Mouse (Mus musculus): Measurements from ENCODE around the gene Tnk1. TPM values are rescaled to one million over a fixed set of nuclear protein-coding genes. Genes with fewer than 3 reads are reported as not detected.

Tnk1 gene
- polyA plus RNA-seq (2015; fragmentation: Nextera tagmentation; extraction: Ambion mirVana): 0.10 and 0.12 TPM in 2 replicates

GRCm38 (mm10) chr11:69858113-69858998 lies at the start of gene Tnk1:
TSS of gene Tnk1 (minus strand) at chr11:69858730.
- no peak within 1 kb of the TSS for H3K27ac ChIP-seq (replicated peaks)
- whole genome bisulfite sequencing: 23% methylated on average over 30 of the region's 30 CpGs
- no peaks in the 10 kb centered on the region for H3K36me3 ChIP-seq
- H3K27me3 ChIP-seq: peaks cover 22% of the 10 kb centered on the region
- H3K9me3 ChIP-seq: no peaks in the 10 kb centered on the region
- H3K4me3 ChIP-seq: no peak within 1 kb of the TSS
- H3K4me2 ChIP-seq: no peak within 1 kb of the TSS
- peaks cover 4% of the 10 kb centered on the region; the same call in 1 of the 2 replicates for H3K4me1 ChIP-seq (replicated peaks)
- no peak for ATAC-seq (ENCODE audit: low FRiP score, low read depth)
- H3K9ac ChIP-seq: no peak within 1 kb of the TSS

- ATAC-seq (ENCODE audit: low FRiP score, low read depth): no peak
- Histone ChIP-seq H3K9me3 (no peaks in the 10 kb centered on the region), H3K27ac (replicated peaks) (no peak overlapping the region), H3K36me3 (peaks cover 58% of the 10 kb centered on the region), H3K4me1 (replicated peaks) (peaks cover 24% of the 10 kb centered on the region), H3K4me2 (no peak overlapping the region), H3K9ac (no peak overlapping the region), H3K4me3 (no peak overlapping the region), H3K27me3 (no peaks in the 10 kb centered on the region)
- 94% methylated on average over 9 of the region's 9 CpGs for WGBS
Measured at GRCm38 (mm10) chr11:69904311-69904710, 45.8 kb upstream of the Tnk1 start.

GRCm38 (mm10) chr11:69902972-69903371 lies 44.4 kb upstream of the Tnk1 start:
- H3K27me3 ChIP-seq: no peaks in the 10 kb centered on the region
- H3K9ac ChIP-seq: peak overlapping the region; percentile 94; the same call in 1 of the 2 replicates
- peaks cover 34% of the 10 kb centered on the region for H3K4me1 ChIP-seq (replicated peaks)
- 89% methylated on average over 13 of the region's 13 CpGs for WGBS
- H3K4me2 ChIP-seq: peak overlapping the region; percentile 88
- H3K36me3 ChIP-seq: peaks cover 45% of the 10 kb centered on the region
- no peak for ATAC-seq (ENCODE audit: low FRiP score, low read depth)
- H3K27ac ChIP-seq (replicated peaks): no peak overlapping the region
- no peaks in the 10 kb centered on the region for H3K9me3 ChIP-seq
- peak overlapping the region; percentile 91 for H3K4me3 ChIP-seq

GRCm38 (mm10) chr11:69901993-69902392 lies 43.5 kb upstream of the Tnk1 start:
- H3K4me3 ChIP-seq: peak overlapping the region; percentile 91
- H3K9ac ChIP-seq: peak overlapping the region; percentile 94
- no peaks in the 10 kb centered on the region for H3K27me3 ChIP-seq
- peaks cover 35% of the 10 kb centered on the region for H3K36me3 ChIP-seq
- peak overlapping the region; percentile 88 for H3K4me2 ChIP-seq
- H3K9me3 ChIP-seq: no peaks in the 10 kb centered on the region
- peak overlapping the region; percentile 97 for H3K27ac ChIP-seq (replicated peaks)
- under 1% methylated on average over 39 of the region's 39 CpGs for WGBS
- peaks cover 34% of the 10 kb centered on the region for H3K4me1 ChIP-seq (replicated peaks)
- ATAC-seq (ENCODE audit: low FRiP score, low read depth): peak; percentile 1; the same call in 1 of the 2 replicates

- H3K4me1 ChIP-seq (replicated peaks): peaks cover 34% of the 10 kb centered on the region
- peak overlapping the region; percentile 88 for H3K4me2 ChIP-seq
- H3K9ac ChIP-seq: peak overlapping the region; percentile 94
- 0% methylated on average over 38 of the region's 42 CpGs for WGBS
- no peaks in the 10 kb centered on the region for H3K9me3 ChIP-seq
- peak; percentile 76 for ATAC-seq (ENCODE audit: low FRiP score, low read depth)
- H3K27ac ChIP-seq (replicated peaks): peak overlapping the region; percentile 97
- H3K4me3 ChIP-seq: peak overlapping the region; percentile 91
- H3K36me3 ChIP-seq: peaks cover 30% of the 10 kb centered on the region
- H3K27me3 ChIP-seq: no peaks in the 10 kb centered on the region
Measured at GRCm38 (mm10) chr11:69901406-69901846, 42.9 kb upstream of the Tnk1 start.

GRCm38 (mm10) chr11:69900471-69901405 lies 42.2 kb upstream of the Tnk1 start, which contains the start of the genes 2810408A11Rik and Neurl4:
TSS of gene 2810408A11Rik (minus strand) at chr11:69900987.
TSS of gene Neurl4 (plus strand) at chr11:69901072.
- peak; percentile 95 for ATAC-seq (ENCODE audit: low FRiP score, low read depth)
- Histone ChIP-seq H3K9ac (peak within 1 kb of the TSS; percentile 94), H3K27ac (replicated peaks) (peak within 1 kb of the TSS; percentile 97), H3K4me1 (replicated peaks) (peaks cover 34% of the 10 kb centered on the region), H3K4me2 (peak within 1 kb of the TSS; percentile 88), H3K36me3 (peaks cover 23% of the 10 kb centered on the region), H3K9me3 (no peaks in the 10 kb centered on the region), H3K27me3 (no peaks in the 10 kb centered on the region), H3K4me3 (peak within 1 kb of the TSS; percentile 91)
- under 1% methylated on average over 38 of the region's 38 CpGs for WGBS

- WGBS: 14% methylated on average over 4 of the region's 4 CpGs
- Histone ChIP-seq H3K27ac (replicated peaks) (peak overlapping the region; percentile 97), H3K9me3 (no peaks in the 10 kb centered on the region), H3K27me3 (no peaks in the 10 kb centered on the region), H3K36me3 (peaks cover 15% of the 10 kb centered on the region), H3K9ac (peak overlapping the region; percentile 94), H3K4me2 (peak overlapping the region; percentile 88), H3K4me3 (peak overlapping the region; percentile 91), H3K4me1 (replicated peaks) (peaks cover 34% of the 10 kb centered on the region)
- no peak for ATAC-seq (ENCODE audit: low FRiP score, low read depth)
Measured at GRCm38 (mm10) chr11:69899870-69900269, 41.3 kb upstream of the Tnk1 start.

GRCm38 (mm10) chr11:69895291-69895690 lies 36.8 kb upstream of the Tnk1 start, which contains the start of gene Acap1:
TSS of gene Acap1 (minus strand) at chr11:69895539.
- no peak within 1 kb of the TSS for H3K27ac ChIP-seq (replicated peaks)
- no peak for ATAC-seq (ENCODE audit: low FRiP score, low read depth)
- no peaks in the 10 kb centered on the region for H3K36me3 ChIP-seq
- H3K4me2 ChIP-seq: no peak within 1 kb of the TSS
- no peak within 1 kb of the TSS for H3K9ac ChIP-seq
- no peak within 1 kb of the TSS for H3K4me3 ChIP-seq
- H3K4me1 ChIP-seq (replicated peaks): peaks cover 17% of the 10 kb centered on the region
- no peaks in the 10 kb centered on the region for H3K9me3 ChIP-seq
- H3K27me3 ChIP-seq: no peaks in the 10 kb centered on the region
- WGBS: 78% methylated on average over 4 of the region's 4 CpGs

GRCm38 (mm10) chr11:69894671-69895070 lies 36.1 kb upstream of the Tnk1 start:
- Histone ChIP-seq H3K4me3 (no peak overlapping the region), H3K27me3 (no peaks in the 10 kb centered on the region), H3K9ac (no peak overlapping the region), H3K27ac (replicated peaks) (no peak overlapping the region), H3K36me3 (no peaks in the 10 kb centered on the region), H3K9me3 (no peaks in the 10 kb centered on the region), H3K4me2 (no peak overlapping the region), H3K4me1 (replicated peaks) (peaks cover 13% of the 10 kb centered on the region)
- 83% methylated on average over 5 of the region's 5 CpGs for WGBS
- no peak for ATAC-seq (ENCODE audit: low FRiP score, low read depth)

- H3K4me1 ChIP-seq (replicated peaks): no peaks in the 10 kb centered on the region
- H3K4me2 ChIP-seq: no peak overlapping the region
- no peaks in the 10 kb centered on the region for H3K36me3 ChIP-seq
- H3K27ac ChIP-seq (replicated peaks): no peak overlapping the region
- no peaks in the 10 kb centered on the region for H3K9me3 ChIP-seq
- no peaks in the 10 kb centered on the region for H3K27me3 ChIP-seq
- H3K4me3 ChIP-seq: no peak overlapping the region
- no peak for ATAC-seq (ENCODE audit: low FRiP score, low read depth)
- no peak overlapping the region for H3K9ac ChIP-seq
- WGBS: 64% methylated on average over 4 of the region's 4 CpGs
Measured at GRCm38 (mm10) chr11:69891482-69891881, 33.0 kb upstream of the Tnk1 start.

- no peak overlapping the region for H3K9ac ChIP-seq
- H3K27me3 ChIP-seq: peaks cover under 1% of the 10 kb centered on the region; the same call in 1 of the 2 replicates
- WGBS: 78% methylated on average over 8 of the region's 8 CpGs
- no peak for ATAC-seq (ENCODE audit: low FRiP score, low read depth)
- no peaks in the 10 kb centered on the region for H3K4me1 ChIP-seq (replicated peaks)
- no peaks in the 10 kb centered on the region for H3K9me3 ChIP-seq
- H3K27ac ChIP-seq (replicated peaks): no peak overlapping the region
- no peak overlapping the region for H3K4me2 ChIP-seq
- H3K4me3 ChIP-seq: no peak overlapping the region
- no peaks in the 10 kb centered on the region for H3K36me3 ChIP-seq
Measured at GRCm38 (mm10) chr11:69886907-69887635, 28.5 kb upstream of the Tnk1 start.
